Mouse (Mus musculus) ovary, postnatal 10 days (tissue): Measurements from ENCODE around the gene Parvb.

Experiments used
- DNase-seq: peaks from one replicate; pipeline ENCODE4 v3.0.0; 2022; ENCODE audit warnings: low spot score

Gene Parvb

DNA sequence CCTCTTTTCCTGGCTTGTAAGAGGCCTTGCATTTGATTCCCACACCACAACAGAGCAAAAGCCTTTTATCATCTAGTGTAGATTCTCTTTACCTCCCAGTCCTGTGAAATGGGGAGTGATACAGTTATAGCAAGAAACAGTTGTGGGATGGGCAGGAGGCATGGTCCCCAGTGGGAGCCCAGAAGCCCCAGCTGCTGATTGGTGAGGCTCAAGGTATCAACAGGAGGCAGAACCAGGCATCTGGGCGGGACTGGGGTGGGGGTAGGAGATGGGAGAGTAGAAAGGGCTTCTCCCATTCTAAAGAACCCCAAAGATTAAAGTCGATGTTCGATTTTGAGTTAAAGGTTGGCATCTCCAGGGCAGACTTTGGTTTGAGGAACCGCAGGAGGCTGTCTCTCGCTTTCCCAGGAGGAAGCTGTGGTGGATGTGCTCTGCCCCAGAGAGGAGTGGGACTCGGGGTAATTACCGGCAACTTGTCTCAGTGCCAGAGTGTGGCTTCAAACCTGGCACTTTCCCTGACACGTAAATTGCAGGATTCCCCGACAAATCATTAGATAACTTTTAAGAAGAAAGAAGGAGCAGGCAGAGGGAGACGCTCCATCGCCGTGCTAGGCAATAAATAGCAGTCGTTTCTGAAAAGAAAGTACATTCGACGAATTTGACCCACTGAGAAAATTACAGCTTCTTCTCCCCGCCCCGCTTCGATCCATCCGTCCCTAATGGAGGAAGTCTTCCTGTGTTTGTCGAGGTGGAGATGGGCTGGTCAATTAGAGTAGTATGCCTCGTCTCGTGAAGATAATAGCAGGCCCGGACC, 13.7 kb upstream of the Parvb start:
- no peak for DNase-seq

DNA sequence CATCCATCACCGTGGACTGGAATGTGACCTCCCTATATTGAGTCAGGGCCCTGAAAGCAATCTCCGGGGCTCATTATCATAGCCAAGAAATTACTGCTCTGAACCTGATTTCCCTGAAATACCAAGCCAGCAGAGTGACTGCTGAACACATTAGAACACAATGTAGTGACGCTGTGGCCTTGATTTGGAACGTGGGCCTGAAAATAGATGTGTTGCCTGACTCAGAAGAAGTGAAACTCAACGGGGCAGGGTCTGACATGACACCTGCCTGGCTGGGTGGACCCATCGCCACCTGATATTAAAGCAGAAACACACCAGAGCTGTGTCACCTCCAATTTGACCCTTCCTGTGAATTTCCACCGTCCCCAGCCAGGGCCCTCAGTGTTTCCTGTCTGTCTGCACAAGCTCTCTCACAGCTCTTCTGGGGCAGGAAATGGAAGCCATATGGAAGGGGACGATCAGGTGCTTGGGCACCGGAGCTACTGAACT, 13.0 kb upstream of the Parvb start:
- no peak for DNase-seq

DNA sequence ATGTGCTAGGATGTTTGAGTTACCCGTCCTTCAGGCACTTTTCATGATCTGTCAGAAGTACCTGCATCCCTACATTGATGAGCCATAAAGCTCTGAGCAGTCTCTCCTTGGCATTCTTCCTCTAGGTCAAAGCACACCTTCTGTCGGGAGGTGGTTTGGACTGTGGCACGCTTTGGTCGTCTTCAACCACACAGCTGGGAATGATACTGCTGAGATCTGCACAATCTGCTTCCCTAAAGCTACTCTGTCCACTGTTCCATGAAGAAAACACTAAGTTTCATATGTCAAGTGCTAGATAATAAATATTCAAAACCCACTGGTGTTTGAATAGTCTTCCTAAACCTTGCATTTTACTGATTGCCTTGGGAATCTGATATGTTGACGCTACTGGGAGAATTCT, 10.3 kb upstream of the Parvb start:
- DNase-seq = no peak

DNA sequence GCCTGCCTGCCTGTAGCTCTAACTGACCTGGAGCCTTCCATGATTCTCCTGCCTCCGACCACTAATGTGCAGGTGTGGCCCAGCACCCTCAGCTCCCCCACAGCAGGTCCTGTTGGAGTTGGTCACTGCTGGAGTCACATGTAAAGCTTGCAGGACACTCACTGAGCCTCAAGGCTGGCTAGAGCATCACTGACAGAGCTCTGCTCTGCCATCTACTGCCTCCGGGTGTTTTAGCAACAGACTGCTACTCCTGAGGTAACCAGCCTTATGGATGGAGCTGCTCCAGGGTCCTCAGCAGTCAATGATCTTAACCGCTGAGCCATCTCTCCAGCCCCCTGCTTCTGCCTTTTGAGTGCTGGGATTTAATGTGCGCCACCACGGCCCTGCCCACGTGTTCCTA, 8.4 kb upstream of the Parvb start:
- no peak for DNase-seq

DNA sequence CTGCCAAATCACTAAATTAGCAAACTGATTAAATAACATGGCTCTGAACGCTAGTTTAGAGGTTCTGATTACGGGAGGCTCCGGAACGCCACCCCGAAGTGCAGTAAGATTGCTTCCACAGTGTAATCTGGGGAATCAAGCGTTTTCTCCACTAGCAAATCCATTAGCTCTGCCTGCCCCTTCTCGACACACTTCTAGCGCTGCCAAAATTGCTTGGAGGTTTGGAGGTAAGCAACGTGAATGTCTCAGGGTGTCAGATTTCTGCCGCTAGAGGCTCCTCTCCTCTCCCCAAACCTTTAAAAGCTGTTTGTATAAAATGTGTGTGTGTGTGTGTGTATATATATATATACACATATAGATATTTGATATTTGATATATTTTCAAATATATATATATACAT, 7.1 kb upstream of the Parvb start:
- no peak for DNase-seq

DNA sequence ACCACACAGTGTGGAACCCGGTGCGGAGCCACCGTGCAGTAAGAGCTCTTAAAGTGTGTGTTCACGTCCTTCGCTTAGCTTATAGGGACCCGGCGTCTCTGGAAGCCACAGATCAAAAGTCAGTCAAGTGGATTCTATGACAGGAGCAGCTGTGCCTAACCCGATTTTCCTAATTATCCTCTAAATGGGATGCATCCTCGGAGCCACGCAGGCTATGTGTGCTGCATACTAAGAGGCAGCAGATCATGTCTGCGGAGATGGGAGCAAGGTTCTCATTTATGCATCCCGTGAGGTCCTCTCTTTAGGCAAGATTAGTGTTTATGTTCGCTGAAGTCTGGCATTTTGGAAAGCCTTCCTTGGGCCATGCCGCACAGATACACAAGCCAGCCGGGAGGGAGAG, 4.9 kb upstream of the Parvb start:
- no peak for DNase-seq

DNA sequence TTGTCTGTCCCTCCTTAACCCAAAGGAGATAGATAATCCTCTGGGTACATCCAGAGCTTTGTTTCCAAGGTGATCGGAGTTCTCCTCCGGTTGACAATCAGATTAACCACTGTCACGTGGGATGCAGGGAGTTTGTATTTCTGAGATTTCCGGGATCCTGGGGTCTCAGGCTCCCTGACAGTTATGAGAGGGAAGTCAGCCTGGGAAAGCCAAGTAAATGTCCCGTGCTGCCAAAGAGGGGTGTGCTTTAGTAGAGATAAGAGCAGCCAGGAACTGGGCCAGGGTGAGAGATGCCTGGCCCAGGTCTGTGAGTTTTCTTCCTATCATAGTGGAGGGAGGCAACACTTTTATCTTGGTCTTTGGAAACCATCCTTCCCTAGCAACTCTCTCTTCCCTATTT, 1.2 kb upstream of the Parvb start:
- no peak for DNase-seq

DNA sequence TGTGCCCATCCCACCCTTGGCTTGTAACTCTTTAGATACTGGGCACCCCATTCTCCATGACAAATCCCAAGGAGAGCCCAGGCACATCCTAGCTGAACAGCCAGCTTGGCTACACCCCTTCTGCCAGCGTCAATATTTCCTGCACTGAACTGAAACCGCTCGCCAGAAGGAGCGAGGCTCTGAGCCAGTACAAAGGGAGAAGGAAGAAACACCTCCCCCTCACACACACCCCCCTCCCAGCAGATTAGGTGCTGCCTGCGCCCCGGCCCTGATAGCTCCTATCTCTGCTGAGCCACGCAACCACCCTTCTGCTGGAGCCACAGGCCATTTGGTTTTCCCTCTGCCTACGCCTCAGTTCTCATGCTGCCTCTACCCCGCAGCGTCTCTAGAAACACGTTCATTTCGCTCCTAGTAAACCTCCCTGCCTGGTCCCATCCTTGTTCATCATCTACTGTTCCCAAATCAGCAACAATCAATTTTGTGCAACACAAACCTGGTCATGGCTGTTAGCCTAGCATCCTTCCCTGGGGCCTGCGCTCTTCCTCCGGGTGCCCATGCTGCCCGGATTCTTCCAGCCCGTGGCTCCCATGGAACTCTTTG, 630 bp upstream of the Parvb start:
- no peak for DNase-seq

DNA sequence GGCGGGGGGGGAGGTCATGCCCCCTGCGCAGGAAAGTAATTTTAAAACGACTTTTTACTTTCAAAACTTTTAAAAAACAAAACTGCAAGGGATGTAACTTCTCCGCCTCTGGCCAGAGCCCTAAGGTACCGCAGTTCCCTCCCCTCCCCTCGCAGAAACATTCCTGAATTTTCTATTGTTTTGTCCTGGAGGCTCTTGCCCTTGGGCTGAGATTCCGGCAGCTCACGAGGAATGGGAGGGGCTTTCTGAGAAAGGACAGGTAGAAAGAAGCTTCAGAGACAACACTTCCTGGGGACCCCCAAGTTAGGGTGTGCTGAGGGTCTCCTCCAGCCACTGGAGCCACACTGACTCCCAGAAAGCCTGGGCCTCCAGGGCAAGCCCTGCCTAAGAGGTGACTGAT, 766 bp downstream of the Parvb start:
- no peak for DNase-seq

DNA sequence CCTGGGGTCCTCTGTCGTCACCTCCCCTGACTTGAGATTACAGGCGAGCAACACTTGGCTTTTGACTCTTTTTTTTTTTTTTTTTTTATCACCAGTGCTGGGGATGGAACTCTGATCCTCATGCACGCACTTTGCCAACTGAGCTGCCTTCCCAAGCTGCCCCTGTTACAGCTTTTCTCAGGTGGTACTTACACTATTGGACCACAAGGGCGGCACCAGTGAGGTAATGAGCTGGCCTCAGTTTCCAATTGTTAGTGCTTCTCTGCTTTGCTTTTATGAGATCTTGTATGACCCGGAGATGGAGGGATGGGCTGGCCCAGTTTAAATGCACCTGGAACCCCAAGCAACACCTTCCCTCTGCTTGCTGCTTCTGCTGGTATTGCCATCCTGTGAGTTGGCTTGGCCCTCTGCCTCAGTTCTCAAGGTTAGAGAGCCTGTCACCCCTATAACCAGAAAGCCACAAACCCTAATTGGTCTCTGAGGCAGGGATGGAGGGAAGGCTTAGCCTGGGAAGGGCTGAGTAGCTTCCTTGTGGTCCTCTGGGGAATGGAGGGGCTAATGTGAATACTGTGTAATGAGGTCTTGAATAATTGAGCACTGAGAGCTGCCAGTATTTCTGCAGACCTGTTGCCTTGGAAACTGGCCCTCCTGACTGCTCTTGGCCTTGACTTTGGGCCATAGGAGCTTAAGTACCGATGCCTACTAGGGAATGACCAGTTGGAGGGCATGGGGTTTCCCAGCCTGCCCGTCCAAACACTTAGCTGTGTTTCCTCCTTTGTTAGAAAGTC, 3.1 kb downstream of the Parvb start:
- no peak for DNase-seq

DNA sequence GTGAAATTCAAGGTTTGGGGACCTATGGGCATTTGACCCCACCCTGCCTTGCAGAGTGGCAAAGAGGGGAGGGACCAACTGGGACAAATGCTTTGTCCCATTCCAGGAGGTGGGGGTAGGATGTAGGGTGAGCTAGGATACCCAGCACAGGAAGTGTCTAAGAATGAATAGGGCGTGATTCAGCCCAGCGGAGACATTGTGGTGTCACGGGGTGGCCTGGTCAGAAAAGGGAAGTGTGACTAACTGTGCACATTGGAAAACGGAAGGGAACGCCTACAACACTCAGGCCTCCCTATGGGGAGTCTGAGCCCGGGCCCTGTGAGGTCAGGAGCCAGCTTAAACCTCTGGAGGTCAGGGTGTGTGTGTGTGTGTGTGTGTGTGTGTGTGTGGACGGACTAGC, 3.8 kb downstream of the Parvb start:
- DNase-seq = no peak

DNA sequence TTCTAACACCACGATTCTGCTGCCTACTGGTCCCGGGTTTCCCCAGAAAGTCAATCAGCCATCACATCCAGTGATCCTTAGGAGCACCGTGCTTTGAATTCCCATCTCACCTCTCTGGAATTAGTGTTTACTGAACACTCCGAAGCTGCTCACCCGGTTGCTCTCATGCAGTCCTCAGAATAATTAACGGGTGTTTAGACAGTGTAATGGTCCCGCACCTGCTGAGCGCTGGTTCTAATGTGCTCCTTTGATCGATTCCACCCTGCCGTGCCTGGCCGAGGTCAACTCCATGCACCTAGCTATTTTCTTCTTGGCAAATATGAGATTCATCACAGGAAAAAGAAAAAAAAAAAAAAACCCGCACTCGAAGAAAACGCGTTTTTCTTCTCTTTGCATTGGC, 6.7 kb downstream of the Parvb start:
- no peak for DNase-seq

DNA sequence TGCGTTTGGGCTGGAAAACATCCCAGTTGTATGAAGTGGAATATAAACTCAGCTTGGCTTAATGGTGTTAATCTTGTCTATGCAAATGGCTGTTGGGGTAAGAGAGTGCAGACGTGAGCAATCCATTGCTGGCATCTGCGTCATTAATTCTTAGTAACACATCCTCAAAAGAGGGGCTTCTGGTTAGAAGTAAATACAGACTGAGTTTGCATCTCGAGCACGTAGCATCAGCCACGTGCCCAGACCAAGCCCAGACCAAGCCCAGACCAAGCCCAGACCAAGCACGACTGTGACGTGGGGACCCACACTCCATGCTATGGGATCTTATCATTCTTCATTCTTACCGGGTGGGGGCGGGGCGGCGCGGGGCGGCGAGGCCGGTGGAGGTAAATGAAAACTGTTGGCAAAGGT, 7.2 kb downstream of the Parvb start:
- DNase-seq = no peak

DNA sequence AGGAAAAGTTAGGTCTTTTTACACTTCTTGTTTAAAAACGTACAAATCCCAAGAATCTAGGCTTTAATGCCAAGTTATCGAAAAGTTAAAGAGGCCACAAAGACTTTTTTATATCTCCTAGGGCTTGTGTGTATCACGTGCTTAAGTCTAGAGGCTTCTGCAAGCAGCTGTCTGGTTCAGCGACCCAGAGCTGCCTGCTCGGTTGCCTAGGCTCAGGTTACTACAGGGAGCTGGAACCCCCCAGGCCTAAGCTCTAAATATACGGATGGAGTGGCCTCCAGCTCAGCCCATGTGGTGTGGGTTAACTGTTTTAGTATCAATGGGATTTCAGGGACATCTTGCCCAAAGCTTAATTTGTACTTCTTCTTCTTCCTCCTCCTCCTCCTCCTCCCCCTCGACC, 9.7 kb downstream of the Parvb start:
- no peak for DNase-seq

DNA sequence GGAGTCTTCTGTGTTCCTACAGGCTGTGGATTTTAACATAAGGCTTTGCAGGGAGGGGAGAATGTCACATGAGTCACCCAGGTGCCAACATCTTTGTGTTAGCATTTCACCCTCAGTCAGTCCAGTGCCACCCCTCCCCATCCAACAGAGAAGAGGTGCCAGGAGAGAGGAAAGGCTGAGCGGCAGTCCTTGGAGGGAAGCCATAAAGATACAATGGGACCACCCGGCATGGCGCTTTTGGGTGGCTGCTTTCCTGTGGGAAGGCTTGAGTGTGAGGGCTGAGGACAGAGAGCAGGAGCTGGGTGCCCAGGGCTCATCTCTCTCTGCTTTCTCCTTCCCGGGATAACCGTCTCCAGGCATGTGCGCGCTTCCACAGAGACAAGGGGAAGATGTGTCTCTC, 13.3 kb downstream of the Parvb start:
- DNase-seq = no peak

DNA sequence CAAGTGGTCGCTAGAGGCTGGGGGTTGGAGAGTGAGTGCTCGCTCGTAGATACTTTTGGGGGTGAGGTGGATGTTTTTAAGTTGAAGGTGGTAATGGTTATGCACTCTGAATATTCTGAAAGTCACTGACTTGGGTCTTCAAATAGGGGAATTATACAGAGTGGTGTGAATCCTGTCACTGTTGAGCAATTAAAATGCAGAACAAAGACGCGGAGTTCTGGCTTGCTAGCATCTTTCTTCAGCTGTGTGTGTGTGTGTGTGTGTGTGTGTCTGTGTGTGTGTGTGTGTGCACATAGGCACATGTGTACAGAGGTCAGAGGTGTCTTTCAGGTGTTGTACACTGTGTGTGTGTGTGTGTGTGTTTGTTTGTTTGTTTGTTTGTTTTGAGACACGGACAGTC, 14.4 kb downstream of the Parvb start:
- DNase-seq = no peak

DNA sequence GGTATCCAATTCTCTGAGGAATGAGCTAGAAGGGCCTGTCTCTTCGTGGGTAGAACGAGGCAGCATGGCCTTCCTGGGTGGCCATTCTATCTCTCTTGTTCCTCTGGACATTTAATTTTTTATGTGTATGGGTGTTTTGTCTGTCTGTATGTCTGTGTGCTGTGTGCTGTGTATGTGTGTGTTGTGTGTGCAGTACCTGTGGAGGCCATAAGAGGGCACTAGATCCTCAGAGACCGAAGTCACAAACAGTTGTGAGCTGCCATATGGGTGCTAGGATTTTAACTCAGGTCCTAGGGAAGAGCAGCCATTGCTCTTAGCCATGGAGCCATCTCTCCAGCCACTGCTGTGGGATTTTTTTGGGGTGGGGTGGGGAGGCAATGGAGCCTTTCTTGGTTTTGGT, 15.5 kb downstream of the Parvb start:
- DNase-seq = no peak

DNA sequence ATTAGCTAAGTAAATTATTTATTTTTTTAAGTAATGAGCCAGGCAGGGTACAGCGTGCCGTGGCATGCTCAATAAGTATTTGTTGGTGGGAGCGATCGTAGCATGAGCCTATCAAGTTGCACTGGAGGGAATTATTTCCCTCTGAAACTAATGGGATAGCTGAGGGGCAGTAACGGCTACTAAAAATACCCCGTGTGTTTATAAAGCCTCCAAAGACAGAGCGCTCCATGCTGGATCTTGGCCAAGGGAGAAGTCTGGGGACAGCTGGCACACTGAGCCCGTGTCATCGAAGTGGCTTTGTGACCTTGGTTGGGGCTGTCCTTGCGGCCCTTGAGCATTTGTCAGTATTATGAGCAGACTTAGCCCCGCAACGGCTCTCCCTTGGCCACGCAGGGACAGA, 19.4 kb downstream of the Parvb start:
- DNase-seq = no peak

DNA sequence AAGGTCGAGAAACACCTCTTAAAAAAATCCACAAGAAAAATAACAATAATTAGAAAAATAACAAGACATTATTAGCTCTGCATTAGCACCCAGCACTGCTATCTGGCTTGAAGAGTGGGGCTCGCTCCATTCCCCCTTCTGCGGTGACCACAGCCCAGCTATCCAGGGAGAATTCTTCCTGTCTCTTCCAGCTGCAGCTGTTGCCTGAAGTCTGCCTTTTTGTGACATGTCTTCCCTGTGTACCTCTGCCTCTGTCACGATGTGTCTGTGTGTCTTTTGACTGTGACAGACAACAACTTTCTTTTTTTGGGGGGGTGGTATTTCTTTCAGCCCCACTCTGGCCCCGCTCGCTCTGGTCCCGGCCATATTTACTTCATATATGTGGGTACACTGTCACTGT, 20.8 kb downstream of the Parvb start:
- DNase-seq = no peak

DNA sequence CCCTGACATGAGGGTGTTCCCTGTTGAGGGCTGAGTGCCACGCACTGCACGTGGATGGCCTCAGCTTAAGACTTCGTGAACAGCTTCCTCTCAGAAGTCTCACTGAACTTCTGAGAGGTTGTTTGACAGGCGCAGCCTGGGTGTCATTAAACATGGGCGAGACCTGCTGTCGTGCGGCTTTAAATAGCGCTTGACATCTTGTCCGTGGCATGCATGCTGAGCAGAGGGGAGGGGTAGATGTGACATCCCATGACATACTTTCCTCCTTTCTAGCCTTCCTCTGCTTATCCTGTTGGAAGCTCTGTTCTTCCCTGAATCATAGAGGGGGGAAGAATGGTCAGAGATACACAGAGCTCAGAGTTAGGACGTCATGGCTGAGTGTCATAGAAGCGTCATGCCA, 21.9 kb downstream of the Parvb start:
- DNase-seq = no peak

DNA sequence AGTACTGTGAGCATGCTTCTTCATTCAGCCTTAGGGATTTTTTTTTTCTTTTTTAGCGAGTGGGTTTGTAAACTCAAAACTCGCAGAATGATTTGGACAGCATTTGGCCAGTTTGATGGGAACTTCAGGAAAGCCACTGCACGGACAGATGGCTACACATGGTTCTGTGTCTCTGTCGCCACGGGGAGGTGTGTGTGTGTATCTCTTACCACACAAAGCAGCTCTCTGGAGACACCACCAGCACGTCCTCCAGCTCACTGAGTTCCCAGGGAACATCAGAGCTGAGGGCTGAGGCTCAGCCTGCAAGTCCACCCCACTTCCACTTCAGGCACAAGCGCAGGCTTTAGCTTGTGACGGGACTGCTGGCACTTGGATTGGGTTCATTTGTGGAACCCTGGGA, 22.5 kb downstream of the Parvb start:
- DNase-seq = no peak

DNA sequence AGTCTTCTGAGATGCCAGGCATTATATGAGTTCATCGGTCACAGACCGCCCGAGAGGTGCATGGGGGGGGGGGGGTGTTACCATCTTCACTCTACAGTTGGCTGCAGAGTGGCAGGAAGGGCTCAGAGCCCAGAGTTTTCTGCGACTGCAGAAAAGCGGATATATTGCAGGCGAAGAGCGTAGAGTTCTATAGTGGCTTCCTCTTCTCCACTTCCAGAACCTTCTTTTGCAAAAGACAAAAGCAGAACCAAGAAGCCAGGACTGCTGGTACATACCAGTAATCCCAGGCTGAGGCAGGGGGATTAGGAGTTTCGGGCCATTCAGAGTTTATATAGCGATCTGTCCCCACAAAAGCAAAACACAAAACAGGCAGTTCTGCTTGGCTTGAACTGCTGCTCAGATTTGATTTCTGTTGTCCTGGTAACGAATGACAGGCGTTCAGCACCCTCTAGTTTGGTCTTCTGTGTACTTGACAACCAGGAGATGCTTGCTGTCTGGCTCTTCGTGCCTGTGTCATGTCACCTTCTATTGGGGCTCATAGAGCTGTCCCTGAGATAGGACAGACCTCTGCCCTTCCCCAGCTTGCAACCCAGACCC, 24.5 kb downstream of the Parvb start:
- DNase-seq = no peak

DNA sequence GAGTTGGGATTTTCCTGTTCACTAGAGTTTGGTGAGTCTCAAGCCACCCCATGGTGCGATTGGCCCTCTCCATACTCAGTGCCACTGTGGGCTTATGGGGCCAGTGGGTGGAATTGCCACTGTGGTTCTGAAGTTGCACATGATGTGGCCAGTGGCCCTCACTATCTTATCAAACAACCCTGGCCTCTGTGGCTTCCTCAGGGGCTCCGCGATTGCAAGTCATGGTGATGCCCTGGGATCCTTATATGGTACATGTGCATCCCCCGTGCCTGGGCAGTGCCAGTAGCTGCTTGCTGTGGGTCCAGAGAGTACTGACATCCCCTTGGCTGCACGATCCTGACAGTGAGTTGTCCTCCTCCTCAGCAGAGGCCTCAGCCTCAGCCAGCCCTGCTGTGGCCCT, 25.0 kb downstream of the Parvb start:
- no peak for DNase-seq
